Mouse (Mus musculus) common myeloid progenitor, adult 5-6 weeks (primary cell): Measurements from ENCODE around the gene H2-Ob. TPM values are rescaled to one million over a fixed set of nuclear protein-coding genes. Genes with fewer than 3 reads are reported as not detected.
A peak's percentile ranks its signal among the peaks of the same experiment; 100 is the strongest.

Source experiments
- ATAC-seq: replicated peaks from 2 replicates; pipeline ENCODE4 v1.8.0; 2016; ENCODE audit warnings: low read depth, mild to moderate bottlenecking, moderate TSS enrichment, inconsistent platforms; ENCODE audit not compliant: poor library complexity, severe bottlenecking
- total RNA-seq: library from RNA; stranded (forward); fragments of 200-1000, 187-1606 nt; gene quantifications from 2 replicates; pipeline ENCODE4 v1.2.3, GENCODE M21; 2017

Gene H2-Ob
- total RNA-seq = 25.5 and 27.7 TPM in 2 replicates

GRCm38 (mm10) chr17:34238706-34239105 lies at the start of gene H2-Ob:
TSS of gene H2-Ob (plus strand) at chr17:34238903.
- peak; percentile 27; the same call in 1 of the 2 replicates for ATAC-seq

GRCm38 (mm10) chr17:34188986-34189385 lies 49.7 kb upstream of the H2-Ob start:
- no peak for ATAC-seq

GRCm38 (mm10) chr17:34192852-34193251 lies 45.9 kb upstream of the H2-Ob start:
- no peak for ATAC-seq

- no peak for ATAC-seq
These were observed 45.2 kb upstream of the H2-Ob start for GRCm38 (mm10) chr17:34193468-34193867.

- ATAC-seq = no peak
These were observed 44.0 kb upstream of the H2-Ob start for GRCm38 (mm10) chr17:34194723-34195122.

GRCm38 (mm10) chr17:34196491-34196890 lies 42.2 kb upstream of the H2-Ob start:
- peak; percentile 73 for ATAC-seq

- ATAC-seq = peak; percentile 62
These were observed 41.5 kb upstream of the H2-Ob start, which contains the start of gene Psmb8 for GRCm38 (mm10) chr17:34196941-34197894. TSS of gene Psmb8 (plus strand) at chr17:34197721.

- ATAC-seq = peak; percentile 68
These were observed 40.7 kb upstream of the H2-Ob start for GRCm38 (mm10) chr17:34197904-34198520.

- no peak for ATAC-seq
These were observed 40.2 kb upstream of the H2-Ob start for GRCm38 (mm10) chr17:34198521-34198912.

GRCm38 (mm10) chr17:34199050-34199619 lies 39.6 kb upstream of the H2-Ob start:
- ATAC-seq = no peak

GRCm38 (mm10) chr17:34200047-34200446 lies 38.7 kb upstream of the H2-Ob start:
- no peak for ATAC-seq

- no peak for ATAC-seq
These were observed 37.8 kb upstream of the H2-Ob start for GRCm38 (mm10) chr17:34200772-34201505.

- no peak for ATAC-seq
These were observed 37.1 kb upstream of the H2-Ob start for GRCm38 (mm10) chr17:34201506-34202055.

- ATAC-seq = no peak
These were observed 35.8 kb upstream of the H2-Ob start for GRCm38 (mm10) chr17:34202760-34203442.

GRCm38 (mm10) chr17:34203444-34203843 lies 35.3 kb upstream of the H2-Ob start, which contains the start of gene Tap2:
TSS of gene Tap2 (plus strand) at chr17:34203527.
- no peak for ATAC-seq

- ATAC-seq = peak; percentile 60
These were observed 34.2 kb upstream of the H2-Ob start for GRCm38 (mm10) chr17:34204303-34205010.

GRCm38 (mm10) chr17:34205021-34205745 lies 33.5 kb upstream of the H2-Ob start:
- ATAC-seq = peak; percentile 2; the same call in 1 of the 2 replicates

- peak; percentile 48 for ATAC-seq
These were observed 32.9 kb upstream of the H2-Ob start for GRCm38 (mm10) chr17:34205746-34206176.
